Mouse (Mus musculus) MEL (cell line): ENCODE results near the gene Fam173a. TPM values are rescaled to one million over a fixed set of nuclear protein-coding genes. Genes with fewer than 3 reads are reported as not detected.

Source experiments
- DNase-seq: peaks from one replicate; pipeline ENCODE4 v3.0.0; 2011; ENCODE audit warnings: low read depth, low spot score
- H3K27ac ChIP-seq: 2 replicates; pipeline ENCODE4 v1.5.1; 2012; ENCODE audit warnings: low read depth, mild to moderate bottlenecking, control low read depth, low read length, moderate library complexity; ENCODE audit not compliant: control insufficient read depth
- H3K27me3 ChIP-seq, 2 experiments: fragments of 150-350 bp in 1 of 2; sonication (generic) in 1 of 2; 2 replicates each; pipeline ENCODE4 v1.6.1; 2012; ENCODE audit warnings: low read length in 2 of 2, mild to moderate bottlenecking in 2 of 2, improper control_type of control experiment in 1 of 2, moderate library complexity in 1 of 2; ENCODE audit not compliant: insufficient read depth in 2 of 2, control insufficient read depth in 1 of 2
- H3K36me3 ChIP-seq, 2 experiments: 2 replicates each; pipeline ENCODE4 v1.6.1; 2012 to 2014; ENCODE audit warnings: low read length in 2 of 2, improper control_type of control experiment in 1 of 2, inconsistent platforms in 1 of 2, mild to moderate bottlenecking in 1 of 2; ENCODE audit not compliant: insufficient read depth in 2 of 2, control insufficient read depth in 1 of 2
- H3K4me1 ChIP-seq, 2 experiments: fragments of 150-350 bp in 1 of 2; sonication (generic) in 1 of 2; 2 replicates each; pipeline ENCODE4 v1.6.1; 2012; ENCODE audit warnings: low read length in 2 of 2, improper control_type of control experiment in 1 of 2, mild to moderate bottlenecking in 1 of 2; ENCODE audit not compliant: insufficient read depth in 2 of 2, control insufficient read depth in 1 of 2
- H3K4me3 ChIP-seq, 2 experiments: fragments of 150-350 bp in 1 of 2; sonication (generic) in 1 of 2; 2 replicates each; pipeline ENCODE4 v1.5.1; 2012; ENCODE audit warnings: low read depth in 2 of 2, low read length in 2 of 2, mild to moderate bottlenecking in 2 of 2, moderate library complexity in 2 of 2, control low read depth in 1 of 2, improper control_type of control experiment in 1 of 2; ENCODE audit not compliant: control insufficient read depth in 1 of 2, insufficient read depth in 1 of 2
- H3K79me2 ChIP-seq: 2 replicates; pipeline ENCODE4 v1.6.1; 2012; ENCODE audit warnings: mild to moderate bottlenecking, low read length, moderate library complexity; ENCODE audit not compliant: control insufficient read depth, poor library complexity, insufficient read depth
- H3K9ac ChIP-seq: 2 replicates; pipeline ENCODE4 v1.6.1; 2012; ENCODE audit warnings: low read depth, mild to moderate bottlenecking, control low read depth, low read length, moderate library complexity; ENCODE audit not compliant: control insufficient read depth, poor library complexity, severe bottlenecking
- H3K9me3 ChIP-seq: fragments of 150-350 bp; sonication (generic); replicated peaks from 2 replicates; pipeline ENCODE4 v1.6.1; 2012; ENCODE audit warnings: mild to moderate bottlenecking, low read length, improper control_type of control experiment, moderate library complexity; ENCODE audit not compliant: insufficient read depth
- BHLHE40 ChIP-seq: IDR thresholded peaks from 2 replicates; pipeline ENCODE4 v1.6.1; 2012; ENCODE audit warnings: low read depth, mild to moderate bottlenecking, inconsistent platforms, low read length, improper control_type of control experiment, borderline replicate concordance
- CTCF ChIP-seq, 3 experiments: IDR thresholded peaks in 2 of 3; conservative IDR thresholded peaks in 1 of 3; 2 replicates each; pipeline ENCODE4 v1.5.1; 2011 to 2012; ENCODE audit warnings: low read length in 3 of 3, low read depth in 2 of 3, mild to moderate bottlenecking in 2 of 3, improper control_type of control experiment in 1 of 3, inconsistent platforms in 1 of 3, mixed read lengths in 1 of 3, moderate library complexity in 1 of 3; ENCODE audit not compliant: control insufficient read depth in 1 of 3, insufficient read depth in 1 of 3, poor library complexity in 1 of 3, severe bottlenecking in 1 of 3
- E2F4 ChIP-seq: IDR thresholded peaks from 2 replicates; pipeline ENCODE4 v1.6.1; 2011; ENCODE audit warnings: low read depth, low read length, improper control_type of control experiment, borderline replicate concordance
- ETS1 ChIP-seq: IDR thresholded peaks from 2 replicates; pipeline ENCODE4 v1.6.1; 2012; ENCODE audit warnings: low read depth, mild to moderate bottlenecking, inconsistent platforms, low read length, improper control_type of control experiment, moderate library complexity
- GABPA ChIP-seq: IDR thresholded peaks from 2 replicates; pipeline ENCODE4 v1.6.1; 2012; ENCODE audit warnings: low read depth, mild to moderate bottlenecking, inconsistent platforms, low read length, improper control_type of control experiment, moderate library complexity
- JUND ChIP-seq: IDR thresholded peaks from 2 replicates; pipeline ENCODE4 v1.6.1; 2011; ENCODE audit warnings: low read depth, mild to moderate bottlenecking, improper control_type of control experiment, low read length
- MAFK ChIP-seq: IDR thresholded peaks from 2 replicates; pipeline ENCODE4 v1.6.1; 2011; ENCODE audit warnings: low read depth, mild to moderate bottlenecking, low read length, improper control_type of control experiment, borderline replicate concordance
- NELFE ChIP-seq: IDR thresholded peaks from 2 replicates; pipeline ENCODE4 v1.6.1; 2011; ENCODE audit warnings: low read depth, low read length, improper control_type of control experiment
- POLR2A ChIP-seq, 2 experiments: IDR thresholded peaks; 2 replicates each; pipeline ENCODE4 v1.6.1; 2011 to 2012; ENCODE audit warnings: low read length in 2 of 2, mild to moderate bottlenecking in 2 of 2, control low read depth in 1 of 2, improper control_type of control experiment in 1 of 2, low read depth in 1 of 2, moderate library complexity in 1 of 2; ENCODE audit not compliant: control insufficient read depth in 1 of 2, insufficient read depth in 1 of 2, poor library complexity in 1 of 2
- POLR2AphosphoS2 ChIP-seq: IDR thresholded peaks from 2 replicates; pipeline ENCODE4 v1.6.1; 2011; ENCODE audit warnings: low read length, improper control_type of control experiment
- RAD21 ChIP-seq: IDR thresholded peaks from 2 replicates; pipeline ENCODE4 v1.6.1; 2011; ENCODE audit warnings: mild to moderate bottlenecking, low read depth, low read length, improper control_type of control experiment
- SIN3A ChIP-seq: IDR thresholded peaks from 2 replicates; pipeline ENCODE4 v1.6.1; 2012; ENCODE audit warnings: low read length, improper control_type of control experiment, inconsistent platforms
- SMC3 ChIP-seq: IDR thresholded peaks from 2 replicates; pipeline ENCODE4 v1.6.1; 2011; ENCODE audit warnings: low read depth, low read length, improper control_type of control experiment
- TAL1 ChIP-seq: IDR thresholded peaks from 2 replicates; pipeline ENCODE4 v1.6.1; 2012; ENCODE audit warnings: mild to moderate bottlenecking, inconsistent platforms, low read length, moderate library complexity, mixed read lengths
- TBP ChIP-seq: IDR thresholded peaks from 2 replicates; pipeline ENCODE4 v1.8.0; 2011; ENCODE audit warnings: low read depth, low read length, improper control_type of control experiment
- ZNF384 ChIP-seq: IDR thresholded peaks from 2 replicates; pipeline ENCODE4 v1.6.1; 2012; ENCODE audit warnings: low read depth, mild to moderate bottlenecking, inconsistent platforms, low read length, improper control_type of control experiment
- polyA plus RNA-seq, 2 experiments: library from polyadenylated mRNA; stranded (reverse) in 1 of 2; unstranded in 1 of 2; fragments of >175 nt in 1 of 2; fragments of >200 nt in 1 of 2; gene quantifications; 2 replicates each; pipeline versions ENCODE4 v1.2.1 to v1.2.4; 2012; ENCODE audit warnings: low replicate concordance in 2 of 2, low read depth in 1 of 2; ENCODE audit not compliant: insufficient read length in 2 of 2, insufficient read depth in 1 of 2, missing spikeins in 1 of 2
- total RNA-seq: library from RNA; depleted of rRNA; stranded (reverse); fragments of 300-350 nt; gene quantifications from 2 replicates; pipeline ENCODE4 v1.2.3, GENCODE M21; 2012

Gene Fam173a
- total and polyA plus RNA-seq, 3 experiments = 36.6 to 39.0 TPM; not detected in 1

DNA sequence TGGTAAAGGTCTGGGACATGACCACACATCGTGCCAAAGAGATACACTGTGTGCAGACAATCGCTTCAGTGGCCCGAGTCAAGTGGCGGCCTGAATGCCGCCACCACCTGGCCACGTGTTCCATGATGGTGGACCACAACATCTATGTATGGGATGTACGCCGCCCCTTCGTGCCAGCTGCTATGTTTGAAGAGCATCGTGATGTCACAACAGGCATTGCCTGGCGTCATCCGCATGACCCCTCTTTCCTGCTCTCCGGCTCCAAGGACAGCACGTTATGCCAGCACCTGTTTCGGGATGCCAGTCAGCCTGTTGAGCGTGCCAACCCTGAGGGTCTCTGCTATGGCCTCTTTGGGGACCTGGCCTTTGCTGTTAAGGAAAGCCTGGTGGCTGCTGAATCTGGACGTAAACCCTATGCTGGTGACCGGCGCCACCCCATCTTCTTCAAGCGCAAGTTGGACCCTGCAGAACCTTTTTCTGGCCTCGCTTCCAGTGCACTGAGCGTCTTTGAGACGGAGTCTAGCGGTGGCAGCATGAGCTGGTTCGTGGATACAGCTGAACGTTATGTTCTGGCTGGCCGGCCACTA lies 33.4 kb upstream of the Fam173a start:
- Histone ChIP-seq H3K4me3 (no peak overlapping the region), H3K9ac (no peak overlapping the region), H3K27ac (no peak overlapping the region)
- TF ChIP-seq MAFK = no peak
- TF ChIP-seq RAD21 = no peak
- TF ChIP-seq, all 39 proteins: peak for 0
- Histone ChIP-seq H3K9me3 (no peaks in the 10 kb centered on the region), H3K36me3 (peaks cover 0 to 12% of the 10 kb centered on the region in 2 experiments; a peak in 2 of 4 replicates), H3K4me1 (peaks cover 0 to 33% of the 10 kb centered on the region in 2 experiments; a peak in 2 of 4 replicates), H3K27me3 (no peaks in the 10 kb centered on the region), H3K79me2 (peaks cover 44% of the 10 kb centered on the region)
- DNase-seq = no peak

DNA sequence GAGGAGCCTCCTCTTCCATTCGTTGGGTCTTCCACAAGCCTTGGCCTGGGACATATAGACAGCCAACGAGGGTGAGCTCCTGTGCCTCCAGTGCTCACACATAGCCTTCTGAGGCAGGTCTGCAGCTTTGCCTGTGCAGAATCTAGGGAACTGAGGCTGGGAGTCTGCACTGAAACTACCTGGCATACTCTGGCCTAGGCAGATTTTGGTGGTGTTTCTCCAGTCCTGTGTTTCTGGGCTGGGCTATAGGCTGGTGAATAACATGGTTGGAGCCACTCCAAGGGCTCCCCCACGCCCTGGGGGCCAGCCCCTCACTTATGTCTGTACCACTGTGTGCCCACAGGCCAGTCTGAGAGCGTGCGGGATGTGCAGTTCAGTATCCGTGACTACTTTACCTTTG lies 32.6 kb upstream of the Fam173a start:
- peaks cover 0 to 29% of the 10 kb centered on the region in 2 experiments; a peak in 2 of 4 replicates for H3K4me1 ChIP-seq
- H3K27ac ChIP-seq = no peak overlapping the region
- H3K27me3 ChIP-seq = no peaks in the 10 kb centered on the region; a peak in 1 of 4 replicates
- TF ChIP-seq ETS1 (no peak), NELFE (no peak), TAL1 (no peak), CTCF (IDR thresholded peaks at IDR 0.05 in 2 of 3, conservative IDR thresholded peaks at IDR 0.05 in 1 of 3; ENCODE audit: control insufficient read depth in 1 of 3, insufficient read depth in 1 of 3, low read depth in 2 of 3, low read length in 3 of 3, poor library complexity in 1 of 3, severe bottlenecking in 1 of 3) (no peak), BHLHE40 (no peak), POLR2A (IDR thresholded peaks at IDR 0.05; ENCODE audit: control insufficient read depth in 1 of 2, insufficient read depth in 1 of 2, low read depth in 1 of 2, low read length in 2 of 2, poor library complexity in 1 of 2) (no peak), SMC3 (no peak), E2F4 (no peak), ZNF384 (no peak), GABPA (no peak), POLR2AphosphoS2 (no peak), RAD21 (no peak), TBP (no peak), SIN3A (no peak), JUND (no peak)
- H3K9me3 ChIP-seq = no peaks in the 10 kb centered on the region
- H3K79me2 ChIP-seq = peaks cover 38% of the 10 kb centered on the region
- H3K9ac ChIP-seq = peak overlapping the region; percentile 63
- H3K36me3 ChIP-seq = peaks cover 0 to 11% of the 10 kb centered on the region in 2 experiments; a peak in 2 of 4 replicates
- DNase-seq = no peak
- H3K4me3 ChIP-seq = peak overlapping the region; percentile 73 to 89
